Mouse (Mus musculus) embryonic facial prominence, embryonic 13.5 days (tissue): ENCODE results near the gene Gm26620. TPM values are rescaled to one million over a fixed set of nuclear protein-coding genes. Genes with fewer than 3 reads are reported as not detected.

Experiments
- ATAC-seq: fragments of 200-750 bp; cut with Nextera tagmentation; 2 replicates; pipeline ENCODE4 v1.8.0; 2017; ENCODE audit warnings: low read depth; ENCODE audit not compliant: insufficient number of reproducible peaks, insufficient read depth, low FRiP score, low TSS enrichment
- H3K27ac ChIP-seq: fragments of 300-500 bp; sonication (generic); 2 replicates; pipeline ENCODE4 v1.5.1; 2015; ENCODE audit warnings: moderate library complexity, mild to moderate bottlenecking, inconsistent platforms
- H3K27me3 ChIP-seq: fragments of 300-500 bp; sonication (generic); 2 replicates; pipeline ENCODE4 v1.6.1; 2015; ENCODE audit warnings: mild to moderate bottlenecking, inconsistent platforms
- H3K36me3 ChIP-seq: fragments of 300-500 bp; sonication (generic); 2 replicates; pipeline ENCODE4 v1.6.1; 2015; ENCODE audit warnings: mild to moderate bottlenecking, inconsistent platforms
- H3K4me1 ChIP-seq: fragments of 300-500 bp; sonication (generic); 2 replicates; pipeline ENCODE4 v1.6.1; 2015; ENCODE audit warnings: inconsistent platforms
- H3K4me2 ChIP-seq: fragments of 300-500 bp; sonication (generic); 2 replicates; pipeline ENCODE4 v1.6.1; 2015; ENCODE audit warnings: moderate library complexity, mild to moderate bottlenecking, inconsistent platforms
- H3K4me3 ChIP-seq: fragments of 300-500 bp; sonication (generic); 2 replicates; pipeline ENCODE4 v1.5.1; 2015; ENCODE audit warnings: mild to moderate bottlenecking, inconsistent platforms
- H3K9ac ChIP-seq: fragments of 300-500 bp; sonication (generic); 2 replicates; pipeline ENCODE4 v1.6.1; 2015; ENCODE audit warnings: mild to moderate bottlenecking, inconsistent platforms
- H3K9me3 ChIP-seq: fragments of 300-500 bp; sonication (generic); 2 replicates; pipeline ENCODE4 v1.6.1; 2016; ENCODE audit warnings: inconsistent platforms
- WGBS: fragments of 180-500 bp; shearing (Covaris S2); methylation state at CpG from one replicate; pipeline ENCODE4 v1.1.7; 2015; ENCODE audit warnings: mixed read lengths; 5-methylcytosine and 5-hydroxymethylcytosine counted together
- polyA plus RNA-seq: library from polyadenylated mRNA; unstranded; fragments of >200 nt; fragmentation: Nextera tagmentation; extraction: Ambion mirVana; gene quantifications from 2 replicates; pipeline ENCODE4 v1.2.1, GENCODE M21; 2015

Gene Gm26620
- polyA plus RNA-seq, 1 experiment from 2014 or later: 0.42 TPM

DNA sequence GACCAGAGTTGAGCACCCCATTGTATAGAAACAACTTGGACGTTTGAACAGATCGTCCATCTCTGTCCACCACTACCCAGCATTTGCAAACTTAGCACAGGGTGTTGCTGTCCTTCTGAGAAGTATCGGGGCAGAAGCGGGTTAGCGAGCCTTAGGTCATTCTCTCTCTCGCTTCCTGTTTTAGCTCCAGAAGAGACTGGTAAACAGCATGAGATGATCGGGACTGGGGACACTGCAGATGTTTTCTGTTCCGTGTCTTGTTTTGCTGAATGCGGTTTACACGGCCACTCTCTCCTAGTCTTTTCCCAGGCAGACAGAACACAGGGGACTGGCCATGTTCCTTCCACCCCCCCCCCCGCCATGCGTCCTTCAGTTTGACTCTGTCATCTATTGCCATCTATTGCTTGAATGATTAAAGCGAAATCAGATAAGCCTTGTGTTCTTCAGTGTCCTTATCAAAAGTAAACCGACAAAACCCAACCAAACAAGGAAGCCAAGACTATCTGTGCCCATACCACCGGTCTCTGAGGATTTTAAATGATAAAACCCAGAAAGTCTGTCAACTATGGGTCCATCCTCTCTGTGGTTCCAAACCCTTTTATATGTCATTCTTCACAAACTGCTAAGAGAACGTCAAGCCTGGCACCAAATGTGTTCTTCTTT lies 13.7 kb downstream of the Gm26620 start:
- Histone ChIP-seq H3K27ac (no peak overlapping the region), H3K9me3 (no peaks in the 10 kb centered on the region), H3K36me3 (no peaks in the 10 kb centered on the region), H3K9ac (no peak overlapping the region), H3K27me3 (peaks cover 23% of the 10 kb centered on the region), H3K4me1 (no peaks in the 10 kb centered on the region), H3K4me2 (no peak overlapping the region), H3K4me3 (no peak overlapping the region)
- WGBS: 78% methylated on average over 16 of the region's 16 CpGs
- ATAC-seq: no peak

DNA sequence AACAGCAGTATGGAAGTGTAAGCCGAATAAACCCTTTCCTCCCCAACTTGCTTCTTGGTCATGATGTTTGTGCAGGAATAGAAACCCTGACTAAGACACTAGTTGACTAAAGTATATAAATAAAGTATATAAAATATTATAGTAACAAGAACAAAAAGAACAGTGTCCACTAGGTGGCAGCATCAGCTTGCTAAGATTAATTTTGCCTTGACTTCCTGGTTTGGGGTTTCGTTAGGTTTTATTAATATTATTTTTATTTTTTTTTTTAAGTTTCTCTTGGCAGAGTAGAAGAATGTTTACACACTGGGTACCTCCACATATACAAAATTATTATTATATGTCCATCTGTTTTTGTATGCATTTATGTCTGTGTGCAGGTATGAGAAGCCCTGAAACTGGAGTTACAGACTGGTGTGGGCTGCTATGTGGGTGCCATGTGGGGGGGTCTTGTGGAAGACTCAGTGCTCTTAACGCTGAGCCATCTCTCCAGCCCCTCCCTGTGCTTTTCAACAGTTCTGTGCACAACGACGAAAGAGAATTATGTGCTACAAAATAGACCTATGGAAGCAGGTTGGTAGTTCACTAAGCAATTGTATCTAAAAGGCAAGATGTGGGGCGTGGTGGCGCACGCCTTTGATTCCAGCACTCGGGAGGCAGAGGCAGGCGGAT lies 16.1 kb downstream of the Gm26620 start:
- no peak for ATAC-seq
- 33% methylated on average over 10 of the region's 10 CpGs for WGBS
- Histone ChIP-seq H3K27me3 (peaks cover 33% of the 10 kb centered on the region), H3K9me3 (no peaks in the 10 kb centered on the region), H3K9ac (no peak overlapping the region), H3K4me3 (no peak overlapping the region), H3K36me3 (no peaks in the 10 kb centered on the region), H3K4me1 (no peaks in the 10 kb centered on the region), H3K27ac (no peak overlapping the region), H3K4me2 (peak overlapping the region; percentile 21)

DNA sequence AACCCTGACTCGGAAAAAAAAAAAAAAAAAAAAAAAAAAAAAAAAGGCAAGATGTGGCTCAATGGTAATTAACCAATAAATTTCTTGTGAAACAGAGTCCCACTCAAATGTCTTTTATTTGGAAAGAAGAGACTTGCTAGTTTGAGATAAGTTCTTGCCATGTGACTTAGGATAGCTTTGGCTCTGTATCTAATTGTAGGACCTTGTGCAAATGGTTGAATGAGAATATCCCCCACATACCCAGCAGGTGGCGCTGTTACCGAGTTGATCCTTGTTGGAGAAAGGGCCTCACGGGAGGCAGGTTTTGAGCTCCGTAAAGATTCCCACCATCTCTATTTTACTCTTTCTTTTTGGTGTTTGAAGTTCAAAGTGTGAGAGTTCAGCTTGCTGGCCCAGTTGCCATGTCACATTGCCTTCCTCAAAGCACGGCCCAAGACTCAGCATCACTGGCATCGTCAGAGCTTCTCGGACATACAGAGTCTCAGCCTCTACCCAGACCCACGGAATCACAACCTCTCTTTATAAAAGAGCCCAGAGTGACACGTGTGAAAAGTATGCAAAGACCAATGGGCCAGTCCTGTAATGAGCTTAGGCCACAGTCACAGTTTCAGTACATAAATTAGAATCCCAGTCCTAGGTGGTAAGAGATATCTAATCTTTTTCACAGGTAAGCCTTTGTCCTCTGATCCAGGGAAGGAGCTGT lies 16.8 kb downstream of the Gm26620 start:
- 33% methylated on average over 10 of the region's 10 CpGs for WGBS
- Histone ChIP-seq H3K4me1 (no peaks in the 10 kb centered on the region), H3K9me3 (no peaks in the 10 kb centered on the region), H3K9ac (no peak overlapping the region), H3K36me3 (no peaks in the 10 kb centered on the region), H3K27ac (no peak overlapping the region), H3K4me2 (peak overlapping the region; percentile 33; the same call in 1 of the 2 replicates), H3K27me3 (peaks cover 40% of the 10 kb centered on the region), H3K4me3 (no peak overlapping the region)
- ATAC-seq: no peak

- H3K27me3 ChIP-seq: peaks cover 51% of the 10 kb centered on the region
- no peak for ATAC-seq
- H3K9ac ChIP-seq: no peak overlapping the region
- no peaks in the 10 kb centered on the region for H3K9me3 ChIP-seq
- H3K36me3 ChIP-seq: no peaks in the 10 kb centered on the region
- 59% methylated on average over 5 of the region's 5 CpGs for whole genome bisulfite sequencing
- no peak overlapping the region for H3K27ac ChIP-seq
- no peak overlapping the region for H3K4me3 ChIP-seq
- H3K4me1 ChIP-seq: peaks cover 13% of the 10 kb centered on the region
- no peak overlapping the region for H3K4me2 ChIP-seq
Observed at GRCm38 (mm10) chr1:170903485-170903884, 18.6 kb downstream of the Gm26620 start.

DNA sequence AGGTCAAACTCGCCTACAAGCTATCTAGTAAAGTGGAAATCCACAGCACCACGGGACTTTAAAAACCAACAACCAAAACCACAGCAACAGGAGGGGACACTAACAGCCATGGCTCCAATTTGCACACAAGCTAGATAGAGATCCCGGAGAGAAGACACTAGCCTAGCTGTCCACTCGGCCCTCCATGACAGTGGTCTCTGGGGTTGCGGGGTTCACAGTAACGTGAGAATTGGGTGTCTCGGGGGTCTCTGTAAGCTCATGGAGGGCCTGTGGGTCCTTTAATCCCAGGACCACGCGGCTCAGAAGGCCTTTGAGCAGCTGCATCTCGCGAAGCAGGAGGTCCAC lies 22.2 kb downstream of the Gm26620 start:
- Histone ChIP-seq H3K9ac (peak overlapping the region; percentile 70), H3K4me2 (peak overlapping the region; percentile 82), H3K9me3 (no peaks in the 10 kb centered on the region), H3K4me1 (peaks cover 15% of the 10 kb centered on the region), H3K4me3 (peak overlapping the region; percentile 55), H3K27ac (no peak overlapping the region), H3K27me3 (peaks cover 59% of the 10 kb centered on the region), H3K36me3 (no peaks in the 10 kb centered on the region)
- 19% methylated on average over 11 of the region's 11 CpGs for WGBS
- no peak for ATAC-seq

GRCm38 (mm10) chr1:170907456-170908191 lies 22.8 kb downstream of the Gm26620 start:
- H3K27ac ChIP-seq: no peak overlapping the region
- ATAC-seq: peak; percentile 60; the same call in 1 of the 2 replicates

DNA sequence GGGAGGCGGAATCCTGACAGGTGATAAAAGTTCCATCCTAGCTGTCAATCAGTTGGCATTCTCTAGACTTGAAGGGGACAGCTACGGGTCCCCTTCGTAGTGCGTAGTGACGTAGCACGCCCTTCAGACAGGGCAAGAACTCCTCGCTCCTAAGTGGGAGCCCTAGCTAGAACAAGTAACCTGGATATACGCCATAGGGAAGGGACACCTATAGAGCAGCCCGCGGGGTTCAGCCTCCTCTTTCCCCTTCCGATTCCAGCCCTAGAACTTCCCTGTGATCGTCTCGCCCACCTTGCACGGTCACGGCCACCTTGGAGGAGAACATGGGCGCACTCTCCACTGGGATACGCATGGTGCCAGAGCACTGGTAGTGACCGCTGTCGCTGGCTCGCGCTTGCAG lies 23.5 kb downstream of the Gm26620 start:
- WGBS: 2% methylated on average over 21 of the region's 21 CpGs
- ATAC-seq: no peak
- Histone ChIP-seq H3K4me2 (peak overlapping the region; percentile 82), H3K27ac (no peak overlapping the region), H3K36me3 (no peaks in the 10 kb centered on the region), H3K27me3 (peaks cover 60% of the 10 kb centered on the region), H3K9ac (peak overlapping the region; percentile 70; the same call in 1 of the 2 replicates), H3K4me3 (peak overlapping the region; percentile 55), H3K9me3 (no peaks in the 10 kb centered on the region), H3K4me1 (peaks cover 15% of the 10 kb centered on the region)

More at GRCm38 (mm10) chr1:170907456-170908191, 22.8 kb downstream of the Gm26620 start:
- under 1% methylated on average over 71 of the region's 71 CpGs for WGBS
- H3K9me3 ChIP-seq: no peaks in the 10 kb centered on the region
- peaks cover 15% of the 10 kb centered on the region for H3K4me1 ChIP-seq
- H3K4me3 ChIP-seq: peak overlapping the region; percentile 55
- H3K27me3 ChIP-seq: peaks cover 60% of the 10 kb centered on the region
- peak overlapping the region; percentile 82 for H3K4me2 ChIP-seq
- no peaks in the 10 kb centered on the region for H3K36me3 ChIP-seq
- H3K9ac ChIP-seq: peak overlapping the region; percentile 70

DNA sequence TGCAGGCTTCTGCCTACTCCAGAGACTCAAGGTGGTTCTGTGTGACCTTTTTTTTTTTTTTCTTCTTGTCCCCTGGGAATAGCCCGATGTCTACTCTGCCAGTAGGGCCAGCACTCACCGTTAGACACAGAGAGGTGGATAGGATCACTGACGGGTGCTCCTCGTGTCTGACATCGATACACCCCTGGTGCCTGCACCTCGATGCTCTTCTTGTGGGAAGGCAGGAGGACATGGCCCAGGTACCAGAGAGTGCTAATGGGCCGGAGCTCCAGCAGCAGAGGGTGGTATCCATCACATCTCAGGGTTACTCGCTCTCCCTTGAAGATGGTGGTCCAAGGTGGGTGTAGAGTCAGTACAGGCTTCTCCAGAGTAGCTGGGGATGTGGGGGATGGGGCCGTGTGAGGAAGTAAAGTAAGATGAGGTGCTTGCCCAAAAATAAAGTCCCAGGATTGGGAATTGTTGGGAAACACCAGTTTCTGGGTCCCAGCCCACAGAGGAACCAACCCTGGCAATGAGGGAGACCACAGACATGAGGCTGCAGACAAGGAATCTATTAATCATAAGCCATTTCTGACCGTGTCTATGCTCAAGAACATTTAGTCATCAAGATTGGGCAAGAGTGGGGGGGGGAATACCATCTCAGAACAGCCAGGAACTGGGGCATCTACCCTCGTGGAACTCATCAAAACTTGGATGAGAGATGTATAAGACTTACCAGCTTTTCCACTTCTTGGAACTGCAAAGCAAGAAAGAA lies 27.2 kb downstream of the Gm26620 start:
- Histone ChIP-seq H3K4me1 (peaks cover 15% of the 10 kb centered on the region), H3K27me3 (peaks cover 37% of the 10 kb centered on the region), H3K9ac (no peak overlapping the region), H3K36me3 (no peaks in the 10 kb centered on the region), H3K4me3 (no peak overlapping the region), H3K9me3 (no peaks in the 10 kb centered on the region), H3K27ac (no peak overlapping the region), H3K4me2 (no peak overlapping the region)
- WGBS: 85% methylated on average over 11 of the region's 11 CpGs
- ATAC-seq: no peak

GRCm38 (mm10) chr1:170912891-170913615 lies 28.2 kb downstream of the Gm26620 start, which contains the start of gene Fcrlb:
TSS of gene Fcrlb (minus strand) at chr1:170912941.
- no peak within 1 kb of the TSS for H3K4me2 ChIP-seq
- H3K4me1 ChIP-seq: peaks cover 6% of the 10 kb centered on the region
- H3K36me3 ChIP-seq: no peaks in the 10 kb centered on the region
- 70% methylated on average over 5 of the region's 5 CpGs for WGBS
- no peak for ATAC-seq
- no peak within 1 kb of the TSS for H3K4me3 ChIP-seq
- no peak within 1 kb of the TSS for H3K27ac ChIP-seq
- H3K27me3 ChIP-seq: peaks cover 27% of the 10 kb centered on the region
- H3K9me3 ChIP-seq: no peaks in the 10 kb centered on the region
- H3K9ac ChIP-seq: no peak within 1 kb of the TSS

- H3K4me1 ChIP-seq: no peaks in the 10 kb centered on the region
- no peaks in the 10 kb centered on the region for H3K9me3 ChIP-seq
- H3K4me3 ChIP-seq: no peak overlapping the region
- no peaks in the 10 kb centered on the region for H3K36me3 ChIP-seq
- WGBS: 69% methylated on average over 5 of the region's 5 CpGs
- no peak for ATAC-seq
- no peak overlapping the region for H3K9ac ChIP-seq
- no peak overlapping the region for H3K27ac ChIP-seq
- H3K27me3 ChIP-seq: peaks cover 3% of the 10 kb centered on the region; the same call in 1 of the 2 replicates
- H3K4me2 ChIP-seq: no peak overlapping the region
Observed at GRCm38 (mm10) chr1:170915657-170916056, 30.8 kb downstream of the Gm26620 start.
